ENCODE assay signal across 18 mouse cellular contexts in the genomic region with DNA sequence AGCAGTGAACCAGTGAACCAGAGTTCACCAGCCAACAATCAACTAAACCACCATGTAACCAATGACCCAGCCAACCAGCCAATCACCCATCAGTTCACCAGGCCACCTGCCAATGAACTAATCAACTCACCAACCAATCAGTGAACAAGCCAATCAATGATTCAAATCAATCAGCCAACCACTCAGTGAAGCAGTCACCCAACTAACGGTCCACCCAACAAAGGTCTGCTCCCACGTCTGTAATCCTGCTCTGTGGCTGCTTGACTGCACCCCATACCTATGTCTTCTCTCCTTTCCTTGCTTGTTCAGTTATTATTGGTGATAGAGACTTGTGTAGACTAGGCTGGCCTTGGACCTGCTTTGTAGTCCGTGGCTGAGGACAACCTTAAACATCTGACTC. TPM values are rescaled to one million over a fixed set of nuclear protein-coding genes. Genes with fewer than 3 reads are reported as not detected.
A peak's percentile ranks its signal among the peaks of the same experiment; 100 is the strongest.
DNase-seq lines count a peak whose midpoint lies in the region; ATAC-seq and TF ChIP-seq lines count a peak whose summit lies in the region.
"Had no signal": no experiment of that assay in that cellular context is flagged by ENCODE, and none has a peak within 500 bp of the region (broad histone marks: within the 10 kb centered on the region; RNA-seq: fewer than 3 reads in every experiment).

No protein-coding gene starts in this region.

- 87% methylated on average over 3 of the region's 3 CpGs for WGBS in heart, adult 2 months
- 89% methylated on average over 3 of the region's 3 CpGs for WGBS in heart, embryonic 11.5 days (ENCODE audit: insufficient replicate concordance)
- WGBS in liver, adult 2 months, result 27% methylated on average over 3 of the region's 3 CpGs
- 72% methylated on average over 3 of the region's 3 CpGs for WGBS in liver, postnatal 0 days (ENCODE audit: insufficient replicate concordance)
- 86% methylated on average over 3 of the region's 3 CpGs for WGBS in lung, postnatal 0 days

- no peaks in the 10 kb centered on the region for H3K9me3 ChIP-seq in heart, embryonic 11.5 days (replicated peaks; ENCODE audit: control insufficient read depth, low read length)
- no peaks in the 10 kb centered on the region for H3K9me3 ChIP-seq in liver, postnatal 0 days (ENCODE audit: low read length)
- H3K9me3 ChIP-seq in lung, postnatal 0 days (ENCODE audit: low read length), result no peaks in the 10 kb centered on the region
- H3K9me3 ChIP-seq: forebrain, embryonic 12.5 days; heart, embryonic 15.5 days; hindbrain, embryonic 10.5 days; kidney, embryonic 15.5 days; limb, embryonic 12.5 days had no signal

- H3K27ac ChIP-seq in heart, adult 2 months, result no peak overlapping the region
- H3K27ac ChIP-seq in heart, embryonic 11.5 days (ENCODE audit: low read depth, low read length), result no peak overlapping the region
- no peak overlapping the region for H3K27ac ChIP-seq in testis, adult 2 months (ENCODE audit: control insufficient read depth, insufficient read depth, low read depth, low read length)
- H3K27ac ChIP-seq in liver, adult 2 months (replicated peaks; ENCODE audit: insufficient read depth, low read depth, low read length), result peak overlapping the region; percentile 8; the same call in 1 of the 2 replicates
- peak overlapping the region; percentile 98; the same call in 1 of the 2 replicates for H3K27ac ChIP-seq in liver, postnatal 0 days (ENCODE audit: low read depth)
- H3K27ac ChIP-seq in lung, postnatal 0 days (ENCODE audit: low read length), result no peak overlapping the region
- H3K27ac ChIP-seq: heart, embryonic 15.5 days; kidney, embryonic 15.5 days; left cerebral cortex, adult 2 months; limb, embryonic 12.5 days had no signal

- H3K4me1 ChIP-seq in heart, adult 2 months (ENCODE audit: control insufficient read depth, insufficient read depth, low read length), result peaks cover 13% of the 10 kb centered on the region
- H3K4me1 ChIP-seq in heart, embryonic 11.5 days (ENCODE audit: control insufficient read depth, insufficient read depth, low read length), result peaks cover 19% of the 10 kb centered on the region
- H3K4me1 ChIP-seq in testis, adult 2 months (ENCODE audit: control insufficient read depth, insufficient read depth, low read length), result peaks cover 10% of the 10 kb centered on the region
- H3K4me1 ChIP-seq in liver, adult 2 months (ENCODE audit: control insufficient read depth, insufficient read depth, low read length), result peaks cover 24% of the 10 kb centered on the region
- H3K4me1 ChIP-seq in liver, postnatal 0 days (ENCODE audit: insufficient read depth), result peaks cover 24% of the 10 kb centered on the region
- H3K4me1 ChIP-seq in lung, postnatal 0 days (ENCODE audit: insufficient read depth, low read depth, low read length), result peaks cover 16% of the 10 kb centered on the region; the same call in 1 of the 2 replicates

- TF ChIP-seq EP300 in heart, adult 2 months (IDR thresholded peaks at IDR 0.05; ENCODE audit: insufficient read depth, low read depth, low read length), result no peak
- no peak for TF ChIP-seq EP300 in liver, postnatal 0 days (IDR thresholded peaks at IDR 0.05; ENCODE audit: low read depth)
- TF ChIP-seq EP300 in lung, postnatal 0 days (IDR thresholded peaks at IDR 0.05), result no peak

- no peak overlapping the region for H3K9ac ChIP-seq in heart, adult 2 months (ENCODE audit: low read depth, low read length)
- no peak overlapping the region for H3K9ac ChIP-seq in heart, embryonic 11.5 days (ENCODE audit: low read depth, low read length)
- no peak overlapping the region for H3K9ac ChIP-seq in liver, adult 2 months (ENCODE audit: low read depth, low read length)
- H3K9ac ChIP-seq in liver, postnatal 0 days (replicated peaks), result 0 out of 2 replicates have a peak overlapping the region, but pooled peaks have one; percentile 96
- H3K9ac ChIP-seq in lung, postnatal 0 days (replicated peaks; ENCODE audit: low read depth), result no peak overlapping the region
- H3K9ac ChIP-seq: forebrain, embryonic 12.5 days; heart, embryonic 15.5 days; kidney, embryonic 15.5 days; limb, embryonic 12.5 days had no signal

- no peak for ATAC-seq in heart, embryonic 11.5 days (replicated peaks; ENCODE audit: insufficient number of reproducible peaks, low FRiP score, low TSS enrichment)
- ATAC-seq in liver, postnatal 0 days, result peak; percentile 2
- ATAC-seq in lung, postnatal 0 days, result no peak
- ATAC-seq: inflammation-experienced regulatory T-cells, adult 6 months had no signal

- no peak overlapping the region for H3K4me2 ChIP-seq in heart, embryonic 11.5 days
- H3K4me2 ChIP-seq in liver, postnatal 0 days (ENCODE audit: low read depth, low read length), result peak overlapping the region; percentile 86
- H3K4me2 ChIP-seq in lung, postnatal 0 days (replicated peaks; ENCODE audit: low read depth, low read length), result no peak overlapping the region
- H3K4me2 ChIP-seq: heart, embryonic 15.5 days; limb, embryonic 12.5 days had no signal

- H3K4me3 ChIP-seq in heart, adult 2 months, result no peak overlapping the region
- no peak overlapping the region for H3K4me3 ChIP-seq in heart, embryonic 11.5 days (ENCODE audit: low read depth, low read length)
- H3K4me3 ChIP-seq in testis, adult 2 months (ENCODE audit: control insufficient read depth, low read depth, low read length), result peak overlapping the region; percentile 99
- H3K4me3 ChIP-seq in liver, adult 2 months (ENCODE audit: insufficient read depth, low read depth, low read length), result no peak overlapping the region
- peak overlapping the region; percentile 86 for H3K4me3 ChIP-seq in liver, postnatal 0 days (ENCODE audit: low read depth, low read length)
- H3K4me3 ChIP-seq in lung, postnatal 0 days (ENCODE audit: low read depth, low read length), result no peak overlapping the region
- H3K4me3 ChIP-seq: heart, embryonic 15.5 days; left cerebral cortex, adult 2 months; limb, embryonic 12.5 days had no signal

- H3K27me3 ChIP-seq in heart, adult 2 months (ENCODE audit: control insufficient read depth, insufficient read depth, low read length), result no peaks in the 10 kb centered on the region
- H3K27me3 ChIP-seq in heart, embryonic 11.5 days (ENCODE audit: control insufficient read depth, insufficient read depth, low read length), result no peaks in the 10 kb centered on the region
- no peaks in the 10 kb centered on the region for H3K27me3 ChIP-seq in testis, adult 2 months (ENCODE audit: control insufficient read depth, insufficient read depth, low read length)
- H3K27me3 ChIP-seq in liver, adult 2 months (ENCODE audit: control insufficient read depth, insufficient read depth, low read length), result no peaks in the 10 kb centered on the region
- no peaks in the 10 kb centered on the region for H3K27me3 ChIP-seq in liver, postnatal 0 days (ENCODE audit: insufficient read depth, low read length)
- H3K27me3 ChIP-seq in lung, postnatal 0 days (replicated peaks; ENCODE audit: insufficient read depth, low read length), result no peaks in the 10 kb centered on the region
- H3K27me3 ChIP-seq: forebrain, embryonic 12.5 days; heart, embryonic 15.5 days; kidney, embryonic 15.5 days; limb, embryonic 12.5 days had no signal

- H3K36me3 ChIP-seq in heart, adult 2 months (ENCODE audit: control insufficient read depth, insufficient read depth, low read length), result peaks cover 11% of the 10 kb centered on the region
- H3K36me3 ChIP-seq in heart, embryonic 11.5 days (ENCODE audit: control insufficient read depth, insufficient read depth, low read length), result peaks cover 6% of the 10 kb centered on the region; the same call in 1 of the 2 replicates
- peaks cover 2% of the 10 kb centered on the region; the same call in 1 of the 2 replicates for H3K36me3 ChIP-seq in testis, adult 2 months (ENCODE audit: control insufficient read depth, insufficient read depth, low read length)
- peaks cover 22% of the 10 kb centered on the region for H3K36me3 ChIP-seq in liver, adult 2 months (ENCODE audit: control insufficient read depth, insufficient read depth, low read length)
- H3K36me3 ChIP-seq in liver, postnatal 0 days (replicated peaks; ENCODE audit: insufficient read depth, low read length), result peaks cover 21% of the 10 kb centered on the region
- no peaks in the 10 kb centered on the region; the same call in 1 of the 2 replicates for H3K36me3 ChIP-seq in lung, postnatal 0 days (ENCODE audit: insufficient read depth, low read length)

- TF ChIP-seq CTCF in heart, adult 2 months (IDR thresholded peaks at IDR 0.05), result no peak
- no peak for TF ChIP-seq CTCF in testis, adult 2 months (IDR thresholded peaks at IDR 0.05; ENCODE audit: control insufficient read depth, insufficient read depth, insufficient replicate concordance, low read depth, low read length)
- no peak for TF ChIP-seq CTCF in liver, adult 2 months (IDR thresholded peaks at IDR 0.05; ENCODE audit: low read depth, low read length)
- TF ChIP-seq CTCF in liver, postnatal 0 days (IDR thresholded peaks at IDR 0.05; ENCODE audit: low read depth), result no peak
- TF ChIP-seq CTCF in lung, postnatal 0 days (IDR thresholded peaks at IDR 0.05), result no peak

- DNase-seq in heart, adult 2 months, result peak; percentile 1 to 6
- no peak for DNase-seq in testis, postnatal 14 days (ENCODE audit: low spot score)
- peak; percentile 84 for DNase-seq in liver, adult 2 months (ENCODE audit: extremely low read depth, low read depth, low spot score)
- DNase-seq in liver, postnatal 0 days, result peak; percentile 30
- no peak for DNase-seq in lung, postnatal 0 days (ENCODE audit: low spot score)
- no peak for DNase-seq in layer of hippocampus, postnatal 25 days (ENCODE audit: extremely low spot score in 1 of 2, low spot score in 1 of 2)
- DNase-seq: adrenal gland, postnatal 36 days; gastrocnemius, postnatal 36 days; midbrain, embryonic 14.5 days had no signal

- intact Hi-C loops in heart, adult 2 months (cut with DNase I), result loop anchor here (2.0 to 10.0 kb wide), 2 partner anchors 65 to 439 kb away; a partner anchor contains a TSS

- TF ChIP-seq POLR2A in heart, adult 2 months (IDR thresholded peaks at IDR 0.05; ENCODE audit: insufficient read depth, low read depth, low read length), result no peak
- no peak for TF ChIP-seq POLR2A in testis, adult 2 months (IDR thresholded peaks at IDR 0.05; ENCODE audit: control insufficient read depth, low read depth, low read length)
- TF ChIP-seq POLR2A in liver, adult 2 months (IDR thresholded peaks at IDR 0.05; ENCODE audit: extremely low read depth, insufficient read depth, low read length), result no peak

- H3K79me2 ChIP-seq in heart, adult 2 months (replicated peaks; ENCODE audit: control insufficient read depth, insufficient read depth, low read length), result peaks cover 2% of the 10 kb centered on the region; the same call in 1 of the 2 replicates
- peaks cover 3% of the 10 kb centered on the region; the same call in 1 of the 2 replicates for H3K79me2 ChIP-seq in liver, adult 2 months (ENCODE audit: control insufficient read depth, insufficient read depth, low read length)

RNA-seq across cellular contexts. Expression of a gene that starts 1.9 kb away (rescaled TPM):
- 10 to 100 TPM; 27.1 to 28.0 TPM for total RNA-seq in heart, adult 2 months (2021)
- 36.0 and 36.6 TPM in 2 replicates for polyA plus RNA-seq in heart, adult 2 months (2012; rRNA removed)
- 49.0 and 57.5 TPM in 2 replicates for polyA plus RNA-seq in heart, embryonic 11.5 days (2014; fragmentation: Nextera tagmentation; extraction: Ambion mirVana)
- 181 and 183 TPM in 2 replicates for polyA plus RNA-seq in testis, adult 2 months (2012; rRNA removed)
- total RNA-seq in liver, adult 2 months (2014; rRNA removed), result 4.0 and 5.4 TPM in 2 replicates
- 20.4 and 20.6 TPM in 2 replicates for polyA plus RNA-seq in liver, adult 2 months (2012; rRNA removed)
- 19.6 and 21.4 TPM in 2 replicates for polyA plus RNA-seq in liver, postnatal 0 days (2015; fragmentation: Nextera tagmentation; extraction: Ambion mirVana)
- 22.7 and 23.8 TPM in 2 replicates for polyA plus RNA-seq in lung, postnatal 0 days (2015; fragmentation: Nextera tagmentation; extraction: Ambion mirVana)
- 10 to 100 TPM; 30.7 to 31.1 TPM for total RNA-seq in layer of hippocampus, postnatal 25 days (2021)

RNA-seq across cellular contexts. Expression of a gene that starts 2.2 kb away (rescaled TPM):
- under 1 TPM; 0.61 to 0.70 TPM for total RNA-seq in heart, adult 2 months (2021)
- polyA plus RNA-seq in heart, adult 2 months (2012; rRNA removed), result 1.3 and 1.5 TPM in 2 replicates
- polyA plus RNA-seq in heart, embryonic 11.5 days (2014; fragmentation: Nextera tagmentation; extraction: Ambion mirVana), result 0.14 and 1.2 TPM in 2 replicates
- polyA plus RNA-seq in testis, adult 2 months (2012; rRNA removed), result 97.2 and 97.6 TPM in 2 replicates
- 0.60 and 0.65 TPM in 2 replicates for total RNA-seq in liver, adult 2 months (2014; rRNA removed)
- polyA plus RNA-seq in liver, adult 2 months (2012; rRNA removed), result 0.85 and 1.7 TPM in 2 replicates
- 0.83 and 1.0 TPM in 2 replicates for polyA plus RNA-seq in liver, postnatal 0 days (2015; fragmentation: Nextera tagmentation; extraction: Ambion mirVana)
- 1.9 and 2.3 TPM in 2 replicates for polyA plus RNA-seq in lung, postnatal 0 days (2015; fragmentation: Nextera tagmentation; extraction: Ambion mirVana)
- 1 to 10 TPM; 1.4 to 2.4 TPM for total RNA-seq in layer of hippocampus, postnatal 25 days (2021)

RNA-seq across cellular contexts. Expression of a gene that starts 2.5 kb away (rescaled TPM):
- 10 to 100 TPM; 60.2 to 63.4 TPM for total RNA-seq in heart, adult 2 months (2021)
- 42.3 and 73.6 TPM in 2 replicates for polyA plus RNA-seq in heart, adult 2 months (2012; rRNA removed)
- 1.6 and 1.9 TPM in 2 replicates for polyA plus RNA-seq in heart, embryonic 11.5 days (2014; fragmentation: Nextera tagmentation; extraction: Ambion mirVana)
- 21.6 TPM in 2 replicates for polyA plus RNA-seq in testis, adult 2 months (2012; rRNA removed)
- 22.9 and 43.9 TPM in 2 replicates for total RNA-seq in liver, adult 2 months (2014; rRNA removed)
- polyA plus RNA-seq in liver, adult 2 months (2012; rRNA removed), result 727 and 964 TPM in 2 replicates
- 66.6 and 72.5 TPM in 2 replicates for polyA plus RNA-seq in liver, postnatal 0 days (2015; fragmentation: Nextera tagmentation; extraction: Ambion mirVana)
- polyA plus RNA-seq in lung, postnatal 0 days (2015; fragmentation: Nextera tagmentation; extraction: Ambion mirVana), result 6.0 and 6.1 TPM in 2 replicates
- 10 to 100 TPM; 26.7 to 31.2 TPM for total RNA-seq in layer of hippocampus, postnatal 25 days (2021)

RNA-seq across cellular contexts. Expression of a gene that starts 34.8 kb away (rescaled TPM):
- total RNA-seq in heart, adult 2 months (2021), result 10 to 100 TPM; 62.6 to 72.8 TPM
- 53.8 and 63.0 TPM in 2 replicates for polyA plus RNA-seq in heart, adult 2 months (2012; rRNA removed)
- 38.6 and 53.9 TPM in 2 replicates for polyA plus RNA-seq in heart, embryonic 11.5 days (2014; fragmentation: Nextera tagmentation; extraction: Ambion mirVana)
- 31.5 and 35.7 TPM in 2 replicates for polyA plus RNA-seq in testis, adult 2 months (2012; rRNA removed)
- 23.9 and 35.4 TPM in 2 replicates for total RNA-seq in liver, adult 2 months (2014; rRNA removed)
- polyA plus RNA-seq in liver, adult 2 months (2012; rRNA removed), result 93.9 and 106 TPM in 2 replicates
- polyA plus RNA-seq in liver, postnatal 0 days (2015; fragmentation: Nextera tagmentation; extraction: Ambion mirVana), result 36.9 and 38.6 TPM in 2 replicates
- 84.0 and 89.4 TPM in 2 replicates for polyA plus RNA-seq in lung, postnatal 0 days (2015; fragmentation: Nextera tagmentation; extraction: Ambion mirVana)
- total RNA-seq in layer of hippocampus, postnatal 25 days (2021), result 10 to 100 TPM; 76.1 to 79.5 TPM

RNA-seq across cellular contexts. Expression of a gene that starts 34.9 kb away (rescaled TPM):
- total RNA-seq in heart, adult 2 months (2021), result 10 to 100 TPM; 29.6 to 46.6 TPM
- 56.0 and 61.9 TPM in 2 replicates for polyA plus RNA-seq in heart, adult 2 months (2012; rRNA removed)
- polyA plus RNA-seq in heart, embryonic 11.5 days (2014; fragmentation: Nextera tagmentation; extraction: Ambion mirVana), result 48.2 and 49.2 TPM in 2 replicates
- 24.4 and 28.5 TPM in 2 replicates for polyA plus RNA-seq in testis, adult 2 months (2012; rRNA removed)
- 20.2 and 31.5 TPM in 2 replicates for total RNA-seq in liver, adult 2 months (2014; rRNA removed)
- polyA plus RNA-seq in liver, adult 2 months (2012; rRNA removed), result 81.1 and 91.6 TPM in 2 replicates
- polyA plus RNA-seq in liver, postnatal 0 days (2015; fragmentation: Nextera tagmentation; extraction: Ambion mirVana), result 28.2 and 30.5 TPM in 2 replicates
- polyA plus RNA-seq in lung, postnatal 0 days (2015; fragmentation: Nextera tagmentation; extraction: Ambion mirVana), result 73.2 and 84.0 TPM in 2 replicates
- 10 to 100 TPM; 59.0 to 61.0 TPM for total RNA-seq in layer of hippocampus, postnatal 25 days (2021)

Comparison
In these comparisons a context has a peak if more than half of its experiments do, and no peak if none do; other contexts are left out.
1. H3K4me3 ChIP-seq: peak in testis, adult 2 months (single experiment) and liver, postnatal 0 days (single experiment); none in heart, adult 2 months (single experiment), heart, embryonic 11.5 days (single experiment), liver, adult 2 months (single experiment) and lung, postnatal 0 days (single experiment).
2. DNase-seq: peak in heart, adult 2 months (2 of 2), liver, adult 2 months (single experiment) and liver, postnatal 0 days (single experiment); none in testis, postnatal 14 days (single experiment), lung, postnatal 0 days (single experiment) and layer of hippocampus, postnatal 25 days (0 of 2).
3. H3K27ac ChIP-seq: peak in liver, adult 2 months (single experiment) and liver, postnatal 0 days (single experiment); none in heart, adult 2 months (single experiment), heart, embryonic 11.5 days (single experiment), testis, adult 2 months (single experiment) and lung, postnatal 0 days (single experiment).
4. RNA of a gene that starts 2.2 kb away (polyA plus RNA-seq): 97.2 to 97.6 TPM in testis, adult 2 months; 1.9 to 2.3 TPM in lung, postnatal 0 days, 0.85 to 1.7 TPM in liver, adult 2 months, 1.3 to 1.5 TPM in heart, adult 2 months, 0.83 to 1.0 TPM in liver, postnatal 0 days and 0.14 to 1.2 TPM in heart, embryonic 11.5 days; every median in the first group is over 10 times any median in the second.